Mouse (Mus musculus): ENCODE data around the gene Tmem217. TPM values are rescaled to one million over a fixed set of nuclear protein-coding genes. Genes with fewer than 3 reads are reported as not detected.

The Tmem217 gene
- polyA plus RNA-seq, 1 experiment from 2014 or later = 2.5 TPM

Other genes starting within 250 kb of the Tmem217 start
- 0.71 and 1.1 TPM in 2 replicates for gene Pi16, start 234.7 kb downstream of the Tmem217 start, polyA plus RNA-seq (2016; fragmentation: Nextera tagmentation; extraction: Ambion mirVana)
- 338 and 391 TPM in 2 replicates for gene Mtch1, start 204.5 kb downstream of the Tmem217 start, polyA plus RNA-seq (2016; fragmentation: Nextera tagmentation; extraction: Ambion mirVana)
- gene Fgd2, start 191.5 kb downstream of the Tmem217 start, polyA plus RNA-seq (2016; fragmentation: Nextera tagmentation; extraction: Ambion mirVana) = 5.9 and 7.5 TPM in 2 replicates
- gene Pim1, start 61.6 kb downstream of the Tmem217 start, polyA plus RNA-seq (2016; fragmentation: Nextera tagmentation; extraction: Ambion mirVana) = 25.0 and 30.5 TPM in 2 replicates
- gene Gm17657, start 2.7 kb downstream of the Tmem217 start, polyA plus RNA-seq (2016; fragmentation: Nextera tagmentation; extraction: Ambion mirVana) = not detected in 2 replicates
- 20.5 and 21.3 TPM in 2 replicates for gene Tbc1d22b, start 2.6 kb downstream of the Tmem217 start, polyA plus RNA-seq (2016; fragmentation: Nextera tagmentation; extraction: Ambion mirVana)
- 107 TPM in 2 replicates for gene Rnf8, start 62.4 kb upstream of the Tmem217 start, polyA plus RNA-seq (2016; fragmentation: Nextera tagmentation; extraction: Ambion mirVana)
- gene Gm28043, start 62.5 kb upstream of the Tmem217 start, polyA plus RNA-seq (2016; fragmentation: Nextera tagmentation; extraction: Ambion mirVana) = 2.8 and 3.3 TPM in 2 replicates
- 135 and 149 TPM in 2 replicates for gene Cmtr1, start 108.2 kb upstream of the Tmem217 start, polyA plus RNA-seq (2016; fragmentation: Nextera tagmentation; extraction: Ambion mirVana)
- 16.4 and 16.8 TPM in 2 replicates for gene Ccdc167, start 164.7 kb upstream of the Tmem217 start, polyA plus RNA-seq (2016; fragmentation: Nextera tagmentation; extraction: Ambion mirVana)